Mouse (Mus musculus) MEL (cell line): ENCODE data around the gene Pde4a. TPM values are rescaled to one million over a fixed set of nuclear protein-coding genes. Genes with fewer than 3 reads are reported as not detected.

ENCODE experiments used
- DNase-seq: peaks from one replicate; pipeline ENCODE4 v3.0.0; 2011; ENCODE audit warnings: low read depth, low spot score
- H3K27ac ChIP-seq: 2 replicates; pipeline ENCODE4 v1.5.1; 2012; ENCODE audit warnings: low read depth, mild to moderate bottlenecking, control low read depth, low read length, moderate library complexity; ENCODE audit not compliant: control insufficient read depth
- H3K27me3 ChIP-seq, 2 experiments: fragments of 150-350 bp in 1 of 2; sonication (generic) in 1 of 2; 2 replicates each; pipeline ENCODE4 v1.6.1; 2012; ENCODE audit warnings: low read length in 2 of 2, mild to moderate bottlenecking in 2 of 2, improper control_type of control experiment in 1 of 2, moderate library complexity in 1 of 2; ENCODE audit not compliant: insufficient read depth in 2 of 2, control insufficient read depth in 1 of 2
- H3K36me3 ChIP-seq, 2 experiments: 2 replicates each; pipeline ENCODE4 v1.6.1; 2012 to 2014; ENCODE audit warnings: low read length in 2 of 2, improper control_type of control experiment in 1 of 2, inconsistent platforms in 1 of 2, mild to moderate bottlenecking in 1 of 2; ENCODE audit not compliant: insufficient read depth in 2 of 2, control insufficient read depth in 1 of 2
- H3K4me1 ChIP-seq, 2 experiments: fragments of 150-350 bp in 1 of 2; sonication (generic) in 1 of 2; 2 replicates each; pipeline ENCODE4 v1.6.1; 2012; ENCODE audit warnings: low read length in 2 of 2, improper control_type of control experiment in 1 of 2, mild to moderate bottlenecking in 1 of 2; ENCODE audit not compliant: insufficient read depth in 2 of 2, control insufficient read depth in 1 of 2
- H3K4me3 ChIP-seq, 2 experiments: fragments of 150-350 bp in 1 of 2; sonication (generic) in 1 of 2; 2 replicates each; pipeline ENCODE4 v1.5.1; 2012; ENCODE audit warnings: low read depth in 2 of 2, low read length in 2 of 2, mild to moderate bottlenecking in 2 of 2, moderate library complexity in 2 of 2, control low read depth in 1 of 2, improper control_type of control experiment in 1 of 2; ENCODE audit not compliant: control insufficient read depth in 1 of 2, insufficient read depth in 1 of 2
- H3K79me2 ChIP-seq: 2 replicates; pipeline ENCODE4 v1.6.1; 2012; ENCODE audit warnings: mild to moderate bottlenecking, low read length, moderate library complexity; ENCODE audit not compliant: control insufficient read depth, poor library complexity, insufficient read depth
- H3K9ac ChIP-seq: 2 replicates; pipeline ENCODE4 v1.6.1; 2012; ENCODE audit warnings: low read depth, mild to moderate bottlenecking, control low read depth, low read length, moderate library complexity; ENCODE audit not compliant: control insufficient read depth, poor library complexity, severe bottlenecking
- H3K9me3 ChIP-seq: fragments of 150-350 bp; sonication (generic); replicated peaks from 2 replicates; pipeline ENCODE4 v1.6.1; 2012; ENCODE audit warnings: mild to moderate bottlenecking, low read length, improper control_type of control experiment, moderate library complexity; ENCODE audit not compliant: insufficient read depth
- BHLHE40 ChIP-seq: IDR thresholded peaks from 2 replicates; pipeline ENCODE4 v1.6.1; 2012; ENCODE audit warnings: low read depth, mild to moderate bottlenecking, inconsistent platforms, low read length, improper control_type of control experiment, borderline replicate concordance
- CHD1 ChIP-seq: IDR thresholded peaks from 2 replicates; pipeline ENCODE4 v1.6.1; 2012; ENCODE audit warnings: low read depth, mild to moderate bottlenecking, inconsistent platforms, low read length, improper control_type of control experiment
- CHD2 ChIP-seq: IDR thresholded peaks from 2 replicates; pipeline ENCODE4 v1.6.1; 2011; ENCODE audit warnings: low read length, improper control_type of control experiment
- CTCF ChIP-seq, 3 experiments: IDR thresholded peaks in 2 of 3; conservative IDR thresholded peaks in 1 of 3; 2 replicates each; pipeline ENCODE4 v1.5.1; 2011 to 2012; ENCODE audit warnings: low read length in 3 of 3, low read depth in 2 of 3, mild to moderate bottlenecking in 2 of 3, improper control_type of control experiment in 1 of 3, inconsistent platforms in 1 of 3, mixed read lengths in 1 of 3, moderate library complexity in 1 of 3; ENCODE audit not compliant: control insufficient read depth in 1 of 3, insufficient read depth in 1 of 3, poor library complexity in 1 of 3, severe bottlenecking in 1 of 3
- E2F4 ChIP-seq: IDR thresholded peaks from 2 replicates; pipeline ENCODE4 v1.6.1; 2011; ENCODE audit warnings: low read depth, low read length, improper control_type of control experiment, borderline replicate concordance
- ELF1 ChIP-seq: IDR thresholded peaks from 2 replicates; pipeline ENCODE4 v1.6.1; 2014; ENCODE audit warnings: low read depth, mild to moderate bottlenecking, inconsistent platforms, low read length, improper control_type of control experiment, moderate library complexity
- EP300 ChIP-seq, 2 experiments: IDR thresholded peaks; 2 replicates each; pipeline ENCODE4 v1.6.1; 2011; ENCODE audit warnings: improper control_type of control experiment in 2 of 2, low read length in 2 of 2, low read depth in 1 of 2, mild to moderate bottlenecking in 1 of 2
- GABPA ChIP-seq: IDR thresholded peaks from 2 replicates; pipeline ENCODE4 v1.6.1; 2012; ENCODE audit warnings: low read depth, mild to moderate bottlenecking, inconsistent platforms, low read length, improper control_type of control experiment, moderate library complexity
- GATA1 ChIP-seq: IDR thresholded peaks from 2 replicates; pipeline ENCODE4 v1.6.1; 2011; ENCODE audit warnings: low read depth, low read length, improper control_type of control experiment
- HCFC1 ChIP-seq: IDR thresholded peaks from 2 replicates; pipeline ENCODE4 v1.6.1; 2012; ENCODE audit warnings: low read depth, mild to moderate bottlenecking, inconsistent platforms, low read length, improper control_type of control experiment, moderate library complexity
- JUND ChIP-seq: IDR thresholded peaks from 2 replicates; pipeline ENCODE4 v1.6.1; 2011; ENCODE audit warnings: low read depth, mild to moderate bottlenecking, improper control_type of control experiment, low read length
- KAT2A ChIP-seq: conservative IDR thresholded peaks from 2 replicates; pipeline ENCODE4 v1.6.1; 2012; ENCODE audit warnings: low read depth, low read length, improper control_type of control experiment, inconsistent platforms
- MAFK ChIP-seq: IDR thresholded peaks from 2 replicates; pipeline ENCODE4 v1.6.1; 2011; ENCODE audit warnings: low read depth, mild to moderate bottlenecking, low read length, improper control_type of control experiment, borderline replicate concordance
- MAX ChIP-seq: IDR thresholded peaks from 2 replicates; pipeline ENCODE4 v1.6.1; 2011; ENCODE audit warnings: low read length, improper control_type of control experiment
- MAZ ChIP-seq: IDR thresholded peaks from 2 replicates; pipeline ENCODE4 v1.6.1; 2012; ENCODE audit warnings: low read depth, mild to moderate bottlenecking, inconsistent platforms, low read length, improper control_type of control experiment
- MEF2A ChIP-seq: IDR thresholded peaks from 2 replicates; pipeline ENCODE4 v1.6.1; 2014; ENCODE audit warnings: low read depth, mild to moderate bottlenecking, inconsistent platforms, low read length, improper control_type of control experiment; ENCODE audit not compliant: poor library complexity, insufficient replicate concordance, severe bottlenecking; ENCODE audit errors: extremely low read depth
- MXI1 ChIP-seq: IDR thresholded peaks from 2 replicates; pipeline ENCODE4 v1.6.1; 2011; ENCODE audit warnings: mild to moderate bottlenecking, low read depth, low read length, improper control_type of control experiment
- MYB ChIP-seq: IDR thresholded peaks from 2 replicates; pipeline ENCODE4 v1.6.1; 2011; ENCODE audit warnings: mild to moderate bottlenecking, low read depth, low read length, improper control_type of control experiment
- MYC ChIP-seq: IDR thresholded peaks from 2 replicates; pipeline ENCODE4 v1.6.1; 2011; ENCODE audit warnings: low read depth, mild to moderate bottlenecking, low read length, improper control_type of control experiment, moderate library complexity
- NRF1 ChIP-seq: IDR thresholded peaks from 2 replicates; pipeline ENCODE4 v1.6.1; 2014; ENCODE audit warnings: low read depth, mild to moderate bottlenecking, inconsistent platforms, low read length, improper control_type of control experiment, moderate library complexity; ENCODE audit not compliant: poor library complexity, insufficient read depth, severe bottlenecking
- POLR2AphosphoS2 ChIP-seq: IDR thresholded peaks from 2 replicates; pipeline ENCODE4 v1.6.1; 2011; ENCODE audit warnings: low read length, improper control_type of control experiment
- POLR2AphosphoS5 ChIP-seq: IDR thresholded peaks from 2 replicates; pipeline ENCODE4 v1.6.1; 2012; ENCODE audit warnings: low read depth, borderline replicate concordance, mild to moderate bottlenecking, inconsistent platforms, low read length, moderate library complexity, mixed read lengths
- RAD21 ChIP-seq: IDR thresholded peaks from 2 replicates; pipeline ENCODE4 v1.6.1; 2011; ENCODE audit warnings: mild to moderate bottlenecking, low read depth, low read length, improper control_type of control experiment
- RCOR1 ChIP-seq: IDR thresholded peaks from 2 replicates; pipeline ENCODE4 v1.6.1; 2012; ENCODE audit warnings: low read depth, mild to moderate bottlenecking, inconsistent platforms, low read length, improper control_type of control experiment
- SIN3A ChIP-seq: IDR thresholded peaks from 2 replicates; pipeline ENCODE4 v1.6.1; 2012; ENCODE audit warnings: low read length, improper control_type of control experiment, inconsistent platforms
- SMC3 ChIP-seq: IDR thresholded peaks from 2 replicates; pipeline ENCODE4 v1.6.1; 2011; ENCODE audit warnings: low read depth, low read length, improper control_type of control experiment
- TAL1 ChIP-seq: IDR thresholded peaks from 2 replicates; pipeline ENCODE4 v1.6.1; 2012; ENCODE audit warnings: mild to moderate bottlenecking, inconsistent platforms, low read length, moderate library complexity, mixed read lengths
- TBP ChIP-seq: IDR thresholded peaks from 2 replicates; pipeline ENCODE4 v1.8.0; 2011; ENCODE audit warnings: low read depth, low read length, improper control_type of control experiment
- TCF12 ChIP-seq: IDR thresholded peaks from 2 replicates; pipeline ENCODE4 v1.6.1; 2014; ENCODE audit warnings: low read depth, mild to moderate bottlenecking, inconsistent platforms, low read length, improper control_type of control experiment, moderate library complexity
- UBTF ChIP-seq: IDR thresholded peaks from 2 replicates; pipeline ENCODE4 v1.6.1; 2012; ENCODE audit warnings: low read depth, mild to moderate bottlenecking, inconsistent platforms, low read length, improper control_type of control experiment, moderate library complexity, borderline replicate concordance; ENCODE audit not compliant: insufficient read depth
- USF1 ChIP-seq: IDR thresholded peaks from 2 replicates; pipeline ENCODE4 v1.6.1; 2014; ENCODE audit warnings: low read depth, mild to moderate bottlenecking, inconsistent platforms, low read length, improper control_type of control experiment, moderate library complexity
- ZC3H11A ChIP-seq: IDR thresholded peaks from 2 replicates; pipeline ENCODE4 v1.6.1; 2012; ENCODE audit warnings: low read depth, mild to moderate bottlenecking, inconsistent platforms, low read length, improper control_type of control experiment
- ZKSCAN1 ChIP-seq: IDR thresholded peaks from 2 replicates; pipeline ENCODE4 v1.6.1; 2012; ENCODE audit warnings: low read depth, mild to moderate bottlenecking, inconsistent platforms, low read length, improper control_type of control experiment, moderate library complexity
- polyA plus RNA-seq, 2 experiments: library from polyadenylated mRNA; stranded (reverse) in 1 of 2; unstranded in 1 of 2; fragments of >175 nt in 1 of 2; fragments of >200 nt in 1 of 2; gene quantifications; 2 replicates each; pipeline versions ENCODE4 v1.2.1 to v1.2.4; 2012; ENCODE audit warnings: low replicate concordance in 2 of 2, low read depth in 1 of 2; ENCODE audit not compliant: insufficient read length in 2 of 2, insufficient read depth in 1 of 2, missing spikeins in 1 of 2
- total RNA-seq: library from RNA; depleted of rRNA; stranded (reverse); fragments of 300-350 nt; gene quantifications from 2 replicates; pipeline ENCODE4 v1.2.3, GENCODE M21; 2012

Pde4a gene
- total and polyA plus RNA-seq, 3 experiments = 16.6 to 53.9 (median 45.6) TPM

- TF ChIP-seq ELF1 = no peak
These were observed 15.3 kb downstream of the Pde4a start (continued) for GRCm38 (mm10) chr9:21180841-21181240.

- Histone ChIP-seq H3K9me3 (no peaks in the 10 kb centered on the region), H3K4me3 (peak overlapping the region; percentile 48 to 60), H3K27me3 (no peaks in the 10 kb centered on the region), H3K9ac (peak overlapping the region; percentile 73), H3K36me3 (peaks cover 0 to 28% of the 10 kb centered on the region in 2 experiments; a peak in 2 of 4 replicates), H3K4me1 (peaks cover 26 to 38% of the 10 kb centered on the region in 2 experiments), H3K79me2 (peaks cover 9% of the 10 kb centered on the region), H3K27ac (peak overlapping the region; percentile 80)
- peak; percentile 95 for DNase-seq
- TF ChIP-seq KAT2A (no peak), GABPA (no peak), EP300 (IDR thresholded peaks at IDR 0.05; ENCODE audit: low read depth in 1 of 2, low read length in 2 of 2) (peak; percentile 85 to 87), E2F4 (no peak), TBP (peak; percentile 82), MAFK (no peak), JUND (no peak), USF1 (peak; percentile 27; the same call in 1 of the 2 replicates), POLR2AphosphoS2 (no peak; the same call in 1 of the 2 replicates), SMC3 (no peak), MAZ (no peak), ZKSCAN1 (peak; percentile 84), ZC3H11A (no peak), RCOR1 (peak; percentile 69), MXI1 (peak; percentile 63), BHLHE40 (no peak), MAX (peak; percentile 53), SIN3A (peak; percentile 61; the same call in 1 of the 2 replicates), CTCF (IDR thresholded peaks at IDR 0.05 in 2 of 3, conservative IDR thresholded peaks at IDR 0.05 in 1 of 3; ENCODE audit: control insufficient read depth in 1 of 3, insufficient read depth in 1 of 3, low read depth in 2 of 3, low read length in 3 of 3, poor library complexity in 1 of 3, severe bottlenecking in 1 of 3) (peak in 2 of 3 experiments; percentile 0 to 3; a peak in 1 of 6 replicates), MYC (peak; percentile 38), ELF1 (peak; percentile 66), TCF12 (peak; percentile 84), TAL1 (peak; percentile 64), CHD2 (peak; percentile 8; the same call in 1 of the 2 replicates), MEF2A (no peak), GATA1 (peak; percentile 88), UBTF (peak; percentile 53; the same call in 1 of the 2 replicates), NRF1 (no peak; the same call in 1 of the 2 replicates), POLR2AphosphoS5 (peak; percentile 14; the same call in 1 of the 2 replicates), HCFC1 (peak; percentile 24; the same call in 1 of the 2 replicates), RAD21 (no peak), CHD1 (peak; percentile 64), MYB (peak; percentile 86)
These were observed 16.1 kb downstream of the Pde4a start for GRCm38 (mm10) chr9:21181421-21182220.
